In the genomic region with DNA sequence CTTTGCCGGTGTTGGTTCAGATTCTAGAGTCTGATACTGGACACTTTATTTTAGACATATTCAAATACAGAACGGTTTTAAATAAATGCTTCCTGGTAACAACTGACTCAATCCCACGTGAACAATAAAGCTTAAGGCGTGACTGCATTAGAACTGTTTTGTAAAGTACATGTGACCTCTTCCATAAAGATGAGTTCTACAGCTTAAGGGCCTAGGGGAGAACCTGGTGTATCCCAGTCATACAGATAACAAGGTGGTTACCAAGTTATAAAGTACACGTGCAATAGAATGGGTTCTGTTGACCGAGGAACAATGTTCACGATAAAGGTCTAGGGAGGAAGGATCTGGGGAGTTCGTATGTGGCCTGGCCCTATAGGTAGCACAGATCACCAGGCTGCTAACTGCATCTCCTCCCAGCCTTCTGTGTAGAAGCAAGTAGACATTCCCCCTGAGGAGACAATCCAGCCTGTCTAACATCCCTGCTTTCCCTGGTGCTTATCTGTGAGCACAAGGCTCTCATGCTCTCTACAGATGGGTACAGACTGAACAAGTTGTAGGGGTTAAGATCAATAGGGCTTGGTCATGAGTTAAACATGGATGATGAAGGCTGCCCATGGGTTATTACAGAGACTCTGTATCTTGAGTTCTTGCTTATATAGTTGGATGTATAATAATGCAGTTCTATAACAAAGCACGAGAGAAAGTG, we compare ENCODE assay signal across 16 mouse cellular contexts.
"Had no signal": no experiment of that assay in that cellular context is flagged by ENCODE, and none has a peak within 500 bp of the region (broad histone marks: within the 10 kb centered on the region; RNA-seq: fewer than 3 reads in every experiment).

No protein-coding gene starts in this region.

- H3K9me3 ChIP-seq: hindbrain, embryonic 15.5 days; kidney, embryonic 15.5 days; limb, embryonic 13.5 days had no signal

- H3K4me1 ChIP-seq: hindbrain, embryonic 15.5 days; kidney, embryonic 15.5 days; limb, embryonic 13.5 days had no signal

- H3K36me3 ChIP-seq: hindbrain, embryonic 15.5 days had no signal

- H3K9ac ChIP-seq: hindbrain, embryonic 15.5 days; kidney, embryonic 15.5 days; limb, embryonic 13.5 days had no signal

- H3K27me3 ChIP-seq: hindbrain, embryonic 15.5 days; kidney, embryonic 15.5 days; limb, embryonic 13.5 days had no signal

- ATAC-seq: lung, postnatal 0 days; midbrain, embryonic 16.5 days had no signal

- H3K4me3 ChIP-seq: hindbrain, embryonic 15.5 days; kidney, embryonic 15.5 days; limb, embryonic 13.5 days had no signal

- H3K27ac ChIP-seq: hindbrain, embryonic 15.5 days; kidney, embryonic 15.5 days; limb, embryonic 13.5 days had no signal

- H3K4me2 ChIP-seq: hindbrain, embryonic 15.5 days; kidney, embryonic 15.5 days; limb, embryonic 13.5 days; midbrain, embryonic 11.5 days had no signal

- DNase-seq: kidney, adult 2 months; kidney, postnatal 25 days; layer of hippocampus, adult 9-11 months; layer of hippocampus, postnatal 36 days; left cerebral cortex, postnatal 4 days; lung, adult 18-20 months; lung, postnatal 4 days; spleen, adult 18-20 months; thymus, adult 18-20 months; thymus, postnatal 25 days had no signal
